Mouse (Mus musculus): ENCODE measurements at regions not wholly inside any gene's neighbourhood (a gene's known extent, or its start where the extent isn't known, plus 50 kb on each side); places are given as distances from the start of the nearest gene placed in this dataset.

DNA sequence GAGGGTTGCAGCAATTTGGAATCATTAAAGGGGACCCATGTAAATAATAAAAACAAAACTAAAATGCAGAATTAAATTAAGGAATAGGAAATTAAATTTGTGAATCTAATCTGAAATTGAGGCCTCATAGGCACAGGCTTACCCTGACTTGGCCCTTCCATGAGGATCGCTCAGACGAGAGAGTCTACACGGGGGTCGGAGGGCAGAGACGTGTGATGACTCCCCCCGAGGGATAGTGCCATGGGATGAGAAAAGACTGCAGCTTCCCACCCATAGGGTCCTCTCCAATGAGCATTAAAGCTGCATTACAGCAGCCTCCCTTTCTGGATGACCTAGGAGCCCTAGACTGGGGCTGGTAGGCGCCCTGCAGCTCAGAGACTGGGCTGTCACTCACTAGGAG is 85.4 kb upstream of the Pkdcc start:
- TF ChIP-seq POLR2A (IDR thresholded peaks at IDR 0.05; ENCODE audit: insufficient read depth, low read depth, low read length) = no peak
- no peak for TF ChIP-seq CTCF (IDR thresholded peaks at IDR 0.05; ENCODE audit: insufficient read depth, low read depth, low read length)

All from olfactory bulb, adult 2 months (tissue).